Mouse (Mus musculus) adrenal gland, adult 18-20 months (tissue): Measurements from ENCODE around the gene Ccdc60. TPM values are rescaled to one million over a fixed set of nuclear protein-coding genes. Genes with fewer than 3 reads are reported as not detected.
"Not testable (repeated sequence)": the region's sequence is repeated elsewhere in the genome, so short reads cannot be mapped to it uniquely, and the experiment has no call there.

Experiments used
- DNase-seq, 2 experiments: peaks; one replicate each; pipeline ENCODE4 v3.0.0; 2021 to 2022; ENCODE audit warnings: low spot score in 2 of 2
- long read RNA-seq, 2 experiments: library from polyadenylated mRNA; stranded (forward); transcript quantifications; one replicate each; pipeline ENCODE4 v2.0.0; 2021
- total RNA-seq, 2 experiments: library from RNA; stranded (reverse); gene quantifications; 1 replicate in 1 of 2; 2 replicates in 1 of 2; pipeline ENCODE4 v1.2.3; 2021

Gene Ccdc60
- total RNA-seq, result not detected
- long read RNA-seq, experiment 1, result 0 reads
- long read RNA-seq, experiment 2, result 0 reads

DNA sequence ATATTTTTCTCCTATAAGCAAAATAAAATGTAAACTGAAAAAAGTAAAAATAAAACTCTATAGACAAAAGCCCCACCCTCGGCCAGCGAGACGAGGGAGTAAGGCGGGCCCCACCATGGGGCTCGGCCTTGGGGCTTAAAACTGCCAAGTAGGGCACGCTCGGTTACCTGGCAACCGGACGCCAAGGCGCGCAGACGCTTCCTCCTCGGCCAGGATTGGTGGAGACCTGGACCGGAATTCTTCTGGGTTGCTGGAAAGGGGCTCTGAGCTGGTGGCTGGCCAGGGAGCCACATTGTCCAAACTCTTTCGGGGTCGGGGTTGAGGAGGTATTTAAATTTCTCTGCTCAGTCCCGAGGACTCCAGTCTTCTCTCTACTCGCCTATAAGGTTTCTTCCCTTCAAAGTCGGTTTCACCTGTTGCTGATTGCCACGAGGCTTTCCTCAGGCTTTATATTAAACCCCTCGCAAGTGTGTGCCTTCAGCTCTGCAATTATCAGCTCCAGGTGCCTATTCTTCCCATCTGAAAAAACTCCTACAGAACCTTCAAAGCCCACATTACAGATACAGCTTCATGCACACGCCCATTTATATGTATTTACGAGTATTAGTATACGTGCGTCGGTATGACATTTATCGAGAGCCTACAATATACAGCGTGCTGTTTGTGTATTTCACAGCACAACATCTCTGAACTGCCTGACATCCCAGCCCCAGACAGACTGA lies at the start of gene Ccdc60:
Gene Ccdc60 (minus strand): TSS at position 137 of the 722 bp plus-strand sequence.
- peak in 1 of 2 experiments; percentile 10 for DNase-seq

DNA sequence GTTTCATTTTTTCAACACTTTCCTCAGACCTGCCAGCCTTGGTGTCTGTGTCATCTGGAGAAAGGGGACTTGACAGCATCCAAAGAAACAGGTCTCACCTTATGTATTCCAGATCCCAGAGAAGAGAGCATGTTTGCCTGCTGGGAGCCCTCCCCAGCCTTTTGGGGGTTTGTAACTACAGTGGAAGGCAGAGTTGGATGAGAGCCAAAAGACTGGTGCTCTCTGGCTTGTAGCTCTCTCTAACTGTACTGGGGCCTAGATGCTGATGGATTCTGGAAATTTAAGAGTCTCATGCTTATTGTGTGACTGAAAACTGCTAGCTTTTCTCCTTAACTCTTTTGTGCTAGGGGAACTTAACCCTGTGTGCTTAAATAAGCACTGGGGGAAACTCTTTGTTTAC lies 47.4 kb upstream of the Ccdc60 start:
- DNase-seq, result no peak

DNA sequence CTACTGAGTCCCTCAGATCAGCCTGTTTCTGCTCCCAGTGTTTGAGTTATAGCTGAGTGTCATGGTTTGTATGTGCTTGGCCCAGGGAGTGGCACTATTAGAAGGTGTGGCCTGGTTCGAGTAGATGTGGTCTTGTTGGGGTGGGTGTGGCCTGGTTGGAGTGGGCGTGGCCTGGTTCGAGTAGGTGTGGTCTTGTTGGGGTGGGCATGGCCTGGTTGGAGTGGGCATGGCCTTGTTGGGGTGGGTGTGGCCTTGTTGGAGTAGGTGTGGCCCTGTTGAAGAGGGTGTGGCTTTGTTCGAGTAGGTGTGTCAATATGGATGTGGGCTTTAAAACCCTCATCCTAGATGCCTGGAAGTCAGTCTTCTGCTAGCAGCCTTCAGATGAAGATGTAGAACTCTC lies 40.1 kb upstream of the Ccdc60 start:
- no peak for DNase-seq

DNA sequence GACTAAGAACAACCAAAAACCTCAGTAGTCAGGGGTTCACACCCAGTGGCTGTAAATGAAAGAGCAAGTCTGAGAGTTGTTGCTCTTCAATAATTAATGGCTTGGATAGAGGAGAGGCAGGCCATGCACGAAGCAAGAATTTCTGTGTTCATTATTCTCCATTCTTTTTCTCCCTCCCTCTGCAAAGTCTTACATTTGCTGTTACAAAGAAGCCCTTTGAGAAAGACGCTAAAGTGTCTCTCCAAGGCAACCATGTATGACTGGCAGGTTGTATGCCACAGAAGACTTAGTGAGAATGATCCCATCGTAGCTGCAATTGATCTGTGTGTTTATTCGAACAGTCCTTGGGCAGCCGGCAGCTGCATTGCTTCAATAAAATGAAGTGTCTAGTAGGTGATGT lies 34.6 kb upstream of the Ccdc60 start:
- DNase-seq, result no peak

DNA sequence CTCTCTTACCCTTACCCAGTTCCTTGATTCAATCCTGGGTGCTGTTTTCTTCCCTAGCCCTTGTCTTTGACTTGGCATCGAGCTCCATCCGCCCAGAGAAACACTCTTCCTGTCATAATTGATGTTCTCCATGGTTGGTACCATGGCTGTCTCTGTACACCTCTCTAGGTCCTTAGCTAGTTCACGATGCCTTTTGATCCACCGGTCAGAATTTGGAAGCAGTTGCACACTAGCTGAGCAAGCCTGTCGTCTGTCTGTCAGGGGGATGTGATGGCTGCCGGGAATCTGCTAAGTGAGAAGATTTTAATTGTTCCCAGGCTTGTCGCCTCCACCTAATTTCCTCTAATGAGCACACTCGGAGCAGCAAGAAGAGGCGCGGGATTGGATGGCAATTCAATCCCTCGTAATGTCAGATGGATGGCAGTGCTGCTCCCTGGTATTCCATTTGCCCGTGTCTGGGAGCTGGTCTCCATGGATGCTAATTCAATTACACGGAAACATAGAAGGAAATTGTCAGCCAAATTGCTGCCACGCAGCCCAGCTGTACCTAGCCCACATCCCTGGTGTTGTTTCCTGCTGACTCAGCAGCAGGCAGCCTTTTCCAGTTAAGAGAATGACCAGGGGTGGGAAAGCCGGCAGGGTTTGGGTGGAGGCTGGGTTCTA lies 33.7 kb upstream of the Ccdc60 start:
- DNase-seq, result no peak

DNA sequence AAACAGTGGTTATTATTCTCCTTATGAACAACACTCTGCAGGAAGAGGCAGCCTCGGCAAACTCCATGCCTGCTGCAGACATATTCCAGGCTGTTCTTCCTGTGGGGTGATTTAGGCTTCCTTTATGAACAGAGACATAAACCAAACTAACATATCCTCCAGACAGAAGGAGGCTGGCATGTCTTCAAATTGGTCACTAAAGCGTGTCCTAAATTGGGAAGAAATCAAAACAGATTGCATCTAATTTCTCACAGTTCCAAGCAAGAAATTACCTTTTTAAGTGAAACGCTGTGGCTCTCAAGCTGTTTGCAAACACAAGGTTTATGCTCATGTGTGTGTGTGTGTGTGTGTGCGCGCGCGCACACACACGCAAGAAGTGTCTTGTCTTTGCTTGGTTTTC lies 24.9 kb upstream of the Ccdc60 start:
- no peak for DNase-seq

DNA sequence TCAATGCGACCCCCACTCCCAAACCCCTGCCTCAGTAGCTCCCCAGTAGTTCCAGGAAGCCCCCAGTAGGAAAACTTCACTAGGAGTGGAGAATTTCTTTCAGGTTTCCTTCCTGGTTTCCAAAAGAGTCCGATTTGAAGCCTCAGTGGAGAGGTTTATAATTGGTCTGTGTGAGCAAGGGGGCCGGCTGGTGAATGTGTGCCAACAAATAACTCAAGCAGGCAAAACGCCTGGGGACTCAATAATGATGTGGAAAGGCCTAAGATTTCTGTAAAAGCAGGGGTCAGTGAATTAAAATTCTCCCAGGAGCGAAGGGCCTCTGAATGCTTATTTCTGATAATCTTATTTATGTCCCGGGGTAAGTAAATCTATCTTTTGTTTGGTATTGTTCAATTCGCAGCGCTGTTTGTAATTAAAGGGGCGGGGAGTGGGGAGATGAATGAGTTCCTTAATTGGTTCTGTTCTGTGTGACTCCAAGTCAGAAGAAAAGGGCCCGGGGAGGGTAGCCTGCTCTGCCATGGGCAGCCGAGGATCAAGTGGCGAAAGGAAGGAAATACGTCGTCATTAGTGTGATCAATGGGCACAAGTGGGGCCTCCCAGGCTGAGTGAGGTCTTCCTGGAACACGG lies 23.4 kb upstream of the Ccdc60 start:
- DNase-seq, result no peak

DNA sequence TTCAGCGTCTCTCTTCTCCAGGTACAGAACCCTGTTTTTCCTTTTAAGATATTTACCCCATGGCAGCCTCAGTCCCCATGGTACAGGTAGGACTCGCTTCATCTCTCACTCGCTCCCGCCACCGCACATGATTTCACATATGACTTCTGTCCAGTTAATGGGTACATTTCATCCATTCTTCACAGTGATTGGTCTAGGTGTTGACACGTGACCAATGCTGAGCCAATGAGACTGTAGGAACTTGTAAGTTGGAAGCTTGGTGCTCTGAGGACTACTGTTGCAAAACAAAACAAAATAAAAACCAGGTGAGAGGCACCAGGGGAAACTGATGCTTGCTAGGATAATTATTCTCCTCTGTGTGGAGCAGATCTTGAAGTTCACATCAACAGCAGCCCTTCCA lies 22.9 kb upstream of the Ccdc60 start:
- DNase-seq, result no peak

DNA sequence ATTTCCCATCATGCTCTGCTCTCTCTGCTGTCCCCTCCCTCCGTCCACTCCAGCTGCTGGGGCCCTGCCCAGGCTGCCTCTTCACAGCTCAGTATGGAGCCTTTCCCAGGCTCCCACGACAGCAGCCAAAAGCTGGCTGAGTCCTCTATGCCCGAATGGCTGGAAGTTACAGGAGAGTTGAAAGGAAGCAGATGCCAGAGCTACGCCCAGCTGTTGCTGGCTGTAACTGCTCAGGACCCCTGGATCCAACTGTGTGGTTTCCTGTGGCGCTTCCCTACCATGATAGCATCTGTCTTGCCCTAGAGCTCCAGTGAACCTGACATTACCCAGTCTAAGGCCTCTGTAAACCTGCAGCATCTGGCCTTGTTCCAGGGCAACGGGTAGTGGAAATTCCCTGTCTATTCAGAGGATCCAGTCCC lies 20.6 kb upstream of the Ccdc60 start:
- DNase-seq, result no peak

DNA sequence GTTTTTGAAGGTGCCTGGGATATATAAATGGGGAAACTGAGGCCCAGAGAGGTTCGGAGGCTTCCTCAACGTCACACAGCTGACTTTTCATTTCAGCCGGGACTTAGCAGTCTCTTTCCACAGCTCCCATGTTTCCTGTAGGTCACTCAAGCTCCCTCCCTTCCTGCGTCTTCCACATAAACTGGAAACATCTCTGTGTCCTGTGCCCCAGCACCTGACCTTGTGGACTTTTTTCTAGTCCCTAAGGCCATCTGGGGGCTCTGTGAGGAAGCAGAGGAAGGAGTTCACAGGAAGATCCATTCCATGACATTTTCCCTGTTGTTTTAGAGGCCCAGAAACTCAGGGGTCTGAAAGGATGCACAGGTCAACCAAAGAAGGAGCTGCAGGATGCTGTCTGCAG lies 16.8 kb upstream of the Ccdc60 start:
- DNase-seq, result no peak

DNA sequence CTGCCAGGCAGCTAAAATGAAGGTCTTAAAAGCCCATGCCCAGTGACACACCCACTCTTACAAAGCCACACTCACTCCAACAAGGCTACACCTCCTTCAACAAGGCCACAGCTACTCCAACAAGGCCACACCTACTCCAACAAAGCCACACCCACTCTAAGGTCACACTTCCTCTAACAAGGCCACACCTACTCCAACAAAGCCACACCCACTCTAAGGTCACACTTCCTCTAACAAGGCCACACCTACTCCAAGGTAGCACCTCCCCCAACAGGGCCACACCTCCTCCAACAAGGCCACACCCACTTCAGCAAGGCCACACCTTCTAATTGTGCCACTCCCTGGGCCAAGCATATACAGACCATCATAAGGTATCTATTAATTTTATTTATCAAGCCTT lies 16.4 kb upstream of the Ccdc60 start:
- DNase-seq, result not testable (repeated sequence)

DNA sequence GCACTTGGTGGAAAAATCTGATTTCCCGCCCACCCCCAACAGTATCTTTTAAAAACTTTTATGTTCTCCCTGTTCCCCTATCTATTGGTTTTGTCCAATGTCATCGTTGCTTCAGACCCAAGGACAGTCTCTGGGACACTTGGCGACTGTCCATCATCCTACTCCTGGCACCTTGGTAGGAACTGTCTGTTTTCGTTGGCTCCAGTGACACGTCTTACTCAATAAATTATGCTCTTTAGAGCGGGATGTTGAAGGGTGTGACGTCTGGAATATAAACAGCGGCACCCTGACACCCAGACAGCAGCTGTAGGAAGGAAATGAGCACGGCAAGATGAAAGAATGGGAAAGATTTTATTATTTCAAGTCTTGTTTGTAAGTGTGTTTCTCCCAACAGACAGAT lies 12.2 kb upstream of the Ccdc60 start:
- DNase-seq, result no peak

DNA sequence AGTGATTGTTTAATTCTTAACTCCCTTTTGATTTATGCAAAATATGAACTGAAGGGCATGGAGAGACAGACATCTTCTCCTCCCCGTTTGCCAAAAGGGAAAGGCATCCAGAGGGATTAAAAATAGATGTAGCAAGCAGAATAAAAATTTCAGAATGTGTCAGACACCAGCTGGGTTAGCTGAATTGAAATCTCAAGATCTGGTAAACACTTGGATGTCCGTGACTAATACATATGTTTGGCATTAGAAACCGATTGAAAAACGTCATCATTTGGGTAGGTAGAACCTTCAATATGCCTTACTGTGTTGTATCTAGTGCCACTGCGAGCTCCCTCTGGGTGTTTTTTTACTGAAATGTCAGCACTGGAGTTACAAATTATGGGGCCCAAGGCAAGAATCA lies 4.7 kb upstream of the Ccdc60 start:
- DNase-seq, result no peak

DNA sequence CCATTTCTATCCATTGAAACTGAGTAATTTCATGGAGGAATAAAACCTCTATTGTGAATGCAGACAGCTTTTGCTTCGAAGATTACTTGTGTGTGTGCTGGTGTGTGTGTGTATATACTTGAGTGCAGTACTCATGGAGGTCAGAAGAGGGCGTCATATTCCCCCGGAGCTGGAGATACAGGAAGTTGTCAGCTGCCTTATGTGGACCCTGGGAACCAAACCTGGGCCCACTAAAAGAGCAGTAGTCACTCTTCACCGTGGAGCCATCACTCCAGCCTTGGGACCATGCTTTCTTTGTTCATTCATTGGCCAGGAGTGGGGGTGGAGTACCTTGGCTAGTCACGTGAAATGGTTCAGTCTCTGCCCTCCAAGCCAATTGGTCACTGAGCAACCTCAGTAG lies 1.8 kb upstream of the Ccdc60 start:
- no peak for DNase-seq

DNA sequence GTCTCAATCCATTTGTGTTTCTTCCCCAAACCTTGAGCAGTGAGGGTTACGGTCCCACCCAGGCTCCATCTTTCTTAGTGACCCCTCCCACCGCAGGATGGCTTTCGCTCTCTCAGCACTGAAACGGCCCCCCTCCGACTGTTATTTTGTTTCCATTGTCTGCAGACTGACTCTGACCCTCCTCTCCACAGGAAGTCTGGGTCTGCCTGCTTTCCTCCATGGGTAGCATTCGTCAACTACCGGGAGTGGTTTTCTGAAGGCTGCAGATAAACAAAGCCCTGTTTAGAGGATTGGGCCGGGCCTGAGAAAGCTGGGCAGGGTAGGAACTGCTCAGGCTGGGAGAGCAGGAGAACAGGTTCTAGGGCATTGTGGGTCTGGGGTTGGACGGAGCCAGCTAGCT lies 1.1 kb upstream of the Ccdc60 start:
- DNase-seq, result no peak

DNA sequence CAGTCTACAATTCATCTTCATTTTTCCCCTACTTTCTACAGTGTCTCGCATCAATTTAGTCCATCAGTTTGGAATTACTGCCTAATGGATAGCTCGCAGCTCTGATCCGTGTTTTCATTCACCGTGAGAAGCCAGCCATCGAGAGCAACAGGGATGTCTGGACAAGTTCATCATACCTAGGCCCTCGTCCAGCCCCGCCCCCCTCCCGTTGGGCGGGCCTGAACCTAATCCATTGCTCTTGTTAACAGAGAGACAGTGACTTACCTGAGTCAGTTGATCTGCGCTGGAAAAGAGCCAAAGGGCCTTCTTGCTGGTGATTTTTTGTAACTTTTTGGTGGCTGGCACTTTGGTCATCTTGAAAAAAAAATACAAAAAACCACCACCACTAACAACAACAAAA lies 602 bp downstream of the Ccdc60 start:
- no peak for DNase-seq

DNA sequence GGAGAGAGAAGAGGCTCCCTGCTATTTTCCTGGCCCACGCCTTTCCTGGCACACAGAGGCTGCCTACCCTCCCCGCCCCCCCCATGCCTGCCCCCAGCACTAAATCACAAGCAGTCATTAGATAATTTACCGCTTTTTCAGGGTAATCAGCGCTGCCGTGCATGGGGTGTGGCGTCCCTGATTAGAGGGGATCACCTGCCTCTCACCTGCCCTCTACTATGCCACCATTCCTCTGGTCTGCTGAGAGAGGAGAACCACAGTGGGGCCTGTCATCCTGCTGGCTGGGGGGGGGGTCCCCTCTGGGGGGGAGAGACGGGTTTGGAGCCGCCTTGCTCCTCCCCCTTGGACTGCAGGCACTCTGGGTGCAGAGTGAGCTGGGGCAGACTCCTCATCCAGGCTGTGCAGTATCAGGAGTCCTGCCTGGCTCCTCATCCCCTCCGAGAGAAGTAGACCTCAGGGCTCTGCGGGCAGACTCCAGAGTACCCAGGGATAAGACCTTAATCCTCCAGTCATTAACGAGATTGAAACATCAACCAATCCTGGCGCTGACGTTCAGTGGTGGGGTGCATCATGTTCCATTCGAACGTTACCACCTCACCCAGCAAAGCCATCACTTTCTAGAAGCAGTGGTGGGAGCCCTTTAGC lies 3.1 kb downstream of the Ccdc60 start:
- DNase-seq, result no peak

DNA sequence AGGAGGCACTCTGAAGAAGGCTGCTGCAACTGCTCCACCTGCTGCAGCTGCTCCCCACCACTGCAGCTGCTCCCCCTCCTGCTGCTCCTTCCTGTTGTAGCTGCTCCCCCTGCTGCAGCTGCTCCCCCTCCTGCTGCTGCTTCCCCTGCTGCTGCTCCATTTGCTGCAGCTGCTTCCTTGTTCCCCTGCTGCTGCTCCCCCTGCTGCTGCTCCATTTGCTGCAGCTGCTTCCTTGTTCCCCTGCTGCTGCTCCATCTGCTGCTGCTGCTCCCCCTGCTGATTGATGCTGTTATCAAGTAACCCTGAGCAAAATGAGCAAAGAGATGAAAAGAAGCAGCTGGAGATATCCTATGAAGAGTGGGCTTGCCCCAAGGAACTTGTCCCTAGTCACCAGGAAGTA lies 8.3 kb downstream of the Ccdc60 start:
- DNase-seq, result no peak

DNA sequence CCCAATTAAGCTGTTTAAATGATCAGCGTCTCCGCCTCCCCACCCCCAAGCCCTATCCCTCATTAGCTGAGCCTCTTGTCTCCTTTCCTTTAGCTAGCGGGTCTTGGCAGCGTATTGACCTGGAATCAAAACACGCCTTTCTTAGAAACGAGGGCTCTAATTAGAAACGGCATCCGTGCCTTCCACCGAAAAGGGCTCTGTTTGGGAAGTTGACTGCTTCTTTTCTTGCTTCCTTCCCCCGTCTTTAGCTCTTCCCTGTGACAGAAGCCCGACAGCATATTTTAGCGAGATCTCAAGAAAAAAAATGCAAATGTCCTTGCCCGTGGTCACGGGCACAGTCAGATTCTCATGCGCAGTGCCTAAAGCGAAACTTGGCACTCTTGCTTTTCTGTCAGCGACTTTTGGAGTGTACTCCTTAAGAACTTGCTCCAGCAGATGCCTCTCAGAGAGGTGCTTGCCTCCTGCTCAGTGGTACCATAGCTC lies 10.3 kb downstream of the Ccdc60 start:
- no peak for DNase-seq

DNA sequence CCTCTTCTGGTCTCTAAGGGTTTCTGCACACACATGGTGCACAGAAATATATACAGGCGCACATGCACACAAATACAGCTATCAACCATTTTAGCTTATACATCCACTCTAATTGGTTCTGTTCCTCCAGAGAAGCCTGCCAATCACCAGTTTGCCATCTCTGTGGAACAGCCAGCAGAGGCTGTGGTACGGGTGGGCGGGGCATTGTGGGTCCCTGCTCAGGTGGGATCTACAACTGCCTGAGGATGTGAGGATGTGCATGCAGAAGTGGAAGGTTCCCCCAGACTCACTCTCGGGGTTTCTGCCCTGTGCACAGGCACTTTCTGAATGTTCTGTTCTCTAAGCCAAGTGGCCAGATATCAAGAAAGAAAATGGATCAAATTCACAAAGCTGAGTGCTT lies 10.8 kb downstream of the Ccdc60 start:
- no peak for DNase-seq

DNA sequence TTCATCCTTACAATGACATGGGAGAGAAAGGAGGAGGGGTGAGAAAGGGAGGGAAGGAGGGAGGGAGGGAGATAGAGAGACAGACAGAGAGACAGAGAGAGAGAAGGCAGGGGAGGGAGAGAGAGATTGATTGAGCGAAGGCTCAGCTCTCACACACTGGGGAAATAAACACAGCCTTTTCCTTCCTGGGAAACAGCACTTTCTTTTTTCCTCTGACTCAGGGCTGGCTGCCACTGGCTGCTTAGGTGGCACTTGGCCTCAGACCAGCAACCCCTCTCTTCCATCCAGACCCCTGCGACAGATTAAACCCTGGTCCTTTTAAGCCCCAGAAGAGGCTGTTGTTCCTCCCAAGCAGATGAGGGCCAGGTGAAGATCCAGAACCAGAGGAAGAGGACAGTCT lies 14.0 kb downstream of the Ccdc60 start:
- DNase-seq, result no peak

DNA sequence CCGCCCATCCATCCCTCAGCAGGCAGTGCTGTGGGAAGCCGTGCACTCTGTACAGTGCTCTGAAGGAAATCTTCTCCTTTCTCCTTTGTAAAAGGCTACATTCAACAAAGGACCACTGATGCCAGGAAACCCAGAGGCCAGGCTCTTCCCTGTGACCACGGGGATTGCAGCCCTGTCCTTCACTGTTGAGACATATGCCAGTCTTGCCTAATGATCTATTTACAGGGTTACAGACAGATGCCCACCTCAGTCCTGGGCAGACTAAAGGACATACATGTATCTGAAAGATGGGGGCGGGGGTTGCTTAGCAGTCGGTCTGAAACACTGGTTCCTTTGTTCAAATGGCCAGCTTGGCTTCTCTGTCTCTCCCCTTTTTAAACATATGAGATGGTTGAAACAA lies 14.4 kb downstream of the Ccdc60 start:
- DNase-seq, result no peak
